Comparison of ENCODE assay signal across 11 mouse cellular contexts in the genomic region with DNA sequence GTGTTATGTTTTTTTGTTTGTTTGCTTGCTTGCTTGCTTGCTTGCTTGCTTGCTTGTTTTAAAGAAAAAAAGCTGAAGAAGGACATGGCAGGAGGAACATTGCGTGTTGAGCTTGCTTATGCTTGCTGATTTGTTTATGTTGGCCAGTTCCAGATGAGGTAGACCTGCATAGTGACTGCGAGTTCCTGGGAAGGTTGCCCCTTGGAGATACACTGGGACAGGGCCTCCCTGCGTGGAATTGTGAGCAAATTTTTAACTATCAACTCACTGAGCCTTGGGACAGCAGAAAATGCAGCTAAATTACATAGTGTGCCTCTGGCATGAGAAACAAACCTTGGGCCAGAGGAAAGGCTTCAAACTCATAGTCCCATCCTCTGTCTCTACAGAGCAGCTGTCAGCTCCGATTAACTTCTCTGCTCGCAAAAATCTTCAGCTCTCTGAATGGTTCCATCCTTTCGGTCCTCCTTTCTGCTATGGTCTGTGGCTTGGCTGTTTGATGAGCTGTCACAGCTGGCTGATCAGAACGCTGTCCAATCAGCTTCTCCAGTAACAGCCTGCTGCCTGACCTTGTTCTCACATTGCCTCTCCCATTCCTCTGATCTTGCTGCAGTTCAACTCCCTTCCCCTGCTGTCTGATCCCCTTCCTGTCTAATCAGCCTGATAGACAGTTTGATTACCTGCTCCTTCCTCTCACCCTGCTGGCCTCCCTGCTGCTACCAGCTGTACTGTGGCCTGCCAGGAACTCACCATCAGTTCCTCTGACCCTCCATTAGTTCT.
DNase-seq lines count a peak whose midpoint lies in the region; ATAC-seq lines count a peak whose summit lies in the region.
"Had no signal": no experiment of that assay in that cellular context is flagged by ENCODE, and none has a peak within 500 bp of the region (broad histone marks: within the 10 kb centered on the region; RNA-seq: fewer than 3 reads in every experiment).

No protein-coding gene starts in this region.

- peaks cover 12% of the 10 kb centered on the region for H3K4me1 ChIP-seq in kidney, embryonic 16.5 days (ENCODE audit: insufficient read depth, low read length)
- H3K4me1 ChIP-seq in embryonic facial prominence, embryonic 14.5 days (ENCODE audit: control insufficient read depth, insufficient read depth, low read length), result peaks cover 16% of the 10 kb centered on the region; the same call in 1 of the 2 replicates
- H3K4me1 ChIP-seq in limb, embryonic 11.5 days (ENCODE audit: control insufficient read depth, insufficient read depth, low read length), result peaks cover 4% of the 10 kb centered on the region; the same call in 1 of the 2 replicates
- H3K4me1 ChIP-seq in neural tube, embryonic 12.5 days, result peaks cover 6% of the 10 kb centered on the region

- no peaks in the 10 kb centered on the region for H3K36me3 ChIP-seq in kidney, embryonic 16.5 days (ENCODE audit: insufficient read depth, low read length)
- H3K36me3 ChIP-seq in embryonic facial prominence, embryonic 14.5 days (ENCODE audit: control insufficient read depth, insufficient read depth, low read length), result no peaks in the 10 kb centered on the region
- no peaks in the 10 kb centered on the region for H3K36me3 ChIP-seq in limb, embryonic 11.5 days (ENCODE audit: control insufficient read depth, insufficient read depth, low read length)
- no peaks in the 10 kb centered on the region for H3K36me3 ChIP-seq in neural tube, embryonic 12.5 days
- H3K36me3 ChIP-seq: embryonic facial prominence, embryonic 15.5 days had no signal

- H3K4me3 ChIP-seq in kidney, embryonic 16.5 days (ENCODE audit: low read length), result no peak overlapping the region
- H3K4me3 ChIP-seq in embryonic facial prominence, embryonic 14.5 days (ENCODE audit: low read depth, low read length), result no peak overlapping the region
- no peak overlapping the region for H3K4me3 ChIP-seq in limb, embryonic 11.5 days (ENCODE audit: low read depth, low read length)
- H3K4me3 ChIP-seq in neural tube, embryonic 12.5 days, result no peak overlapping the region
- H3K4me3 ChIP-seq: embryonic facial prominence, embryonic 15.5 days had no signal

- 0 out of 2 replicates have a peak overlapping the region, but pooled peaks have one; percentile 18 for H3K4me2 ChIP-seq in kidney, embryonic 16.5 days (replicated peaks; ENCODE audit: low read depth, low read length)
- H3K4me2 ChIP-seq in embryonic facial prominence, embryonic 14.5 days (ENCODE audit: low read depth, low read length), result peak overlapping the region; percentile 6; the same call in 1 of the 2 replicates
- no peak overlapping the region for H3K4me2 ChIP-seq in limb, embryonic 11.5 days (ENCODE audit: low read depth, severe bottlenecking)
- peak overlapping the region; percentile 24; the same call in 1 of the 2 replicates for H3K4me2 ChIP-seq in neural tube, embryonic 12.5 days (replicated peaks)
- H3K4me2 ChIP-seq: embryonic facial prominence, embryonic 15.5 days had no signal

- no peaks in the 10 kb centered on the region for H3K27me3 ChIP-seq in kidney, embryonic 16.5 days (ENCODE audit: insufficient read depth, low read length)
- no peaks in the 10 kb centered on the region for H3K27me3 ChIP-seq in embryonic facial prominence, embryonic 14.5 days (replicated peaks; ENCODE audit: control insufficient read depth, insufficient read depth, low read length)
- H3K27me3 ChIP-seq in limb, embryonic 11.5 days (ENCODE audit: control insufficient read depth, insufficient read depth, low read length), result no peaks in the 10 kb centered on the region
- no peaks in the 10 kb centered on the region for H3K27me3 ChIP-seq in neural tube, embryonic 12.5 days (replicated peaks)
- H3K27me3 ChIP-seq: embryonic facial prominence, embryonic 15.5 days; Patski had no signal

- WGBS in kidney, embryonic 16.5 days, result 4% methylated on average over 7 of the region's 7 CpGs
- WGBS in embryonic facial prominence, embryonic 14.5 days, result 22% methylated on average over 7 of the region's 7 CpGs
- 18% methylated on average over 7 of the region's 7 CpGs for WGBS in limb, embryonic 11.5 days
- WGBS in neural tube, embryonic 12.5 days, result 35% methylated on average over 7 of the region's 7 CpGs

- H3K9ac ChIP-seq in kidney, embryonic 16.5 days (replicated peaks; ENCODE audit: low read length), result no peak overlapping the region
- H3K9ac ChIP-seq in embryonic facial prominence, embryonic 14.5 days (ENCODE audit: low read depth, low read length), result no peak overlapping the region
- no peak overlapping the region for H3K9ac ChIP-seq in limb, embryonic 11.5 days (ENCODE audit: low read length)
- H3K9ac ChIP-seq in neural tube, embryonic 12.5 days, result no peak overlapping the region
- H3K9ac ChIP-seq: embryonic facial prominence, embryonic 15.5 days; liver, embryonic 14.5 days had no signal

- no peak for DNase-seq in kidney, adult 9 months
- peak; percentile 85 for DNase-seq in embryonic facial prominence, embryonic 14.5 days (ENCODE audit: low spot score)
- DNase-seq in limb, embryonic 11.5 days (ENCODE audit: low spot score), result peak; percentile 57
- no peak for DNase-seq in ovary, postnatal 36 days (ENCODE audit: low spot score)
- no peak for DNase-seq in layer of hippocampus, postnatal 10 days (ENCODE audit: low spot score in 2 of 2)
- no peak for DNase-seq in gastrocnemius, postnatal 4 days (ENCODE audit: low spot score in 2 of 2)

- peak overlapping the region; percentile 90 for H3K27ac ChIP-seq in kidney, embryonic 16.5 days (ENCODE audit: low read length)
- peak overlapping the region; percentile 33 for H3K27ac ChIP-seq in embryonic facial prominence, embryonic 14.5 days (replicated peaks; ENCODE audit: low read depth, low read length)
- H3K27ac ChIP-seq in limb, embryonic 11.5 days (replicated peaks; ENCODE audit: low read depth, low read length), result no peak overlapping the region
- no peak overlapping the region for H3K27ac ChIP-seq in neural tube, embryonic 12.5 days
- H3K27ac ChIP-seq: embryonic facial prominence, embryonic 15.5 days; liver, embryonic 14.5 days had no signal

- no peaks in the 10 kb centered on the region for H3K9me3 ChIP-seq in kidney, embryonic 16.5 days (ENCODE audit: low read length)
- H3K9me3 ChIP-seq in embryonic facial prominence, embryonic 14.5 days (ENCODE audit: control insufficient read depth, low read length), result no peaks in the 10 kb centered on the region
- H3K9me3 ChIP-seq in limb, embryonic 11.5 days (ENCODE audit: control insufficient read depth, low read length), result no peaks in the 10 kb centered on the region
- no peaks in the 10 kb centered on the region for H3K9me3 ChIP-seq in neural tube, embryonic 12.5 days
- H3K9me3 ChIP-seq: embryonic facial prominence, embryonic 15.5 days had no signal

- peak; percentile 99 for ATAC-seq in kidney, embryonic 16.5 days (ENCODE audit: low FRiP score, low TSS enrichment)
- peak; percentile 91 for ATAC-seq in embryonic facial prominence, embryonic 14.5 days (ENCODE audit: low read depth)
- peak; percentile 92 for ATAC-seq in limb, embryonic 11.5 days (ENCODE audit: insufficient number of reproducible peaks, low FRiP score, low TSS enrichment, low read depth)
- peak; percentile 72 for ATAC-seq in neural tube, embryonic 12.5 days (ENCODE audit: low FRiP score, low read depth)
- ATAC-seq: Patski had no signal

Comparison
In these comparisons a context has a peak if more than half of its experiments do, and no peak if none do; other contexts are left out.
1. H3K27ac ChIP-seq: peak in kidney, embryonic 16.5 days (single experiment) and embryonic facial prominence, embryonic 14.5 days (single experiment); none in limb, embryonic 11.5 days (single experiment) and neural tube, embryonic 12.5 days (single experiment).
2. DNase-seq: peak in embryonic facial prominence, embryonic 14.5 days (single experiment) and limb, embryonic 11.5 days (single experiment); none in kidney, adult 9 months (single experiment), ovary, postnatal 36 days (single experiment), layer of hippocampus, postnatal 10 days (0 of 2) and gastrocnemius, postnatal 4 days (0 of 2).
3. Peak in every context shown above with its lines, with median percentiles within 50 percentile points of each other: ATAC-seq.